Mouse (Mus musculus): Measurements from ENCODE around the gene Impg1. TPM values are rescaled to one million over a fixed set of nuclear protein-coding genes. Genes with fewer than 3 reads are reported as not detected.
A peak's percentile ranks its signal among the peaks of the same experiment; 100 is the strongest.

Impg1 gene
- polyA plus RNA-seq, 1 experiment from 2014 or later, result not detected

- Histone ChIP-seq H3K27ac (no peak overlapping the region), H3K36me3 (ENCODE audit: insufficient read depth, low read length) (no peaks in the 10 kb centered on the region), H3K9ac (ENCODE audit: low read depth, low read length) (no peak overlapping the region), H3K4me1 (replicated peaks; ENCODE audit: insufficient read depth, low read length) (no peaks in the 10 kb centered on the region), H3K9me3 (replicated peaks; ENCODE audit: low read length) (no peaks in the 10 kb centered on the region), H3K4me2 (ENCODE audit: low read length) (peak overlapping the region; percentile 14; the same call in 1 of the 2 replicates), H3K27me3 (ENCODE audit: insufficient read depth, low read length) (no peaks in the 10 kb centered on the region), H3K4me3 (replicated peaks; ENCODE audit: low read depth, low read length) (no peak overlapping the region)
- TF ChIP-seq CTCF (IDR thresholded peaks at IDR 0.05; ENCODE audit: low read depth), result no peak
- DNase-seq (ENCODE audit: low spot score) (no peak), ATAC-seq (replicated peaks; ENCODE audit: low FRiP score, low read depth) (no peak)
- WGBS, result 44% methylated on average over 20 of the region's 20 CpGs
Measured at GRCm38 (mm10) chr9:80351678-80352331, 113.5 kb downstream of the Impg1 start.

- ATAC-seq (replicated peaks; ENCODE audit: low FRiP score, low read depth), result no peak
- Histone ChIP-seq H3K4me1 (replicated peaks; ENCODE audit: insufficient read depth, low read length) (no peaks in the 10 kb centered on the region), H3K4me3 (replicated peaks; ENCODE audit: low read depth, low read length) (no peak overlapping the region), H3K27me3 (ENCODE audit: insufficient read depth, low read length) (no peaks in the 10 kb centered on the region), H3K27ac (no peak overlapping the region), H3K36me3 (ENCODE audit: insufficient read depth, low read length) (no peaks in the 10 kb centered on the region), H3K9ac (ENCODE audit: low read depth, low read length) (no peak overlapping the region), H3K9me3 (replicated peaks; ENCODE audit: low read length) (no peaks in the 10 kb centered on the region), H3K4me2 (ENCODE audit: low read length) (peak overlapping the region; percentile 14; the same call in 1 of the 2 replicates)
- TF ChIP-seq CTCF (IDR thresholded peaks at IDR 0.05; ENCODE audit: low read depth), result no peak
- WGBS, result 67% methylated on average over 7 of the region's 7 CpGs
- DNase-seq (ENCODE audit: low spot score), result no peak
Measured at GRCm38 (mm10) chr9:80351295-80351677, 114.0 kb downstream of the Impg1 start.

- 85% methylated on average over 6 of the region's 6 CpGs for WGBS
- Histone ChIP-seq H3K27me3 (ENCODE audit: insufficient read depth, low read length) (no peaks in the 10 kb centered on the region), H3K9me3 (replicated peaks; ENCODE audit: low read length) (no peaks in the 10 kb centered on the region), H3K4me1 (replicated peaks; ENCODE audit: insufficient read depth, low read length) (no peaks in the 10 kb centered on the region), H3K36me3 (ENCODE audit: insufficient read depth, low read length) (no peaks in the 10 kb centered on the region), H3K4me2 (ENCODE audit: low read length) (no peak overlapping the region), H3K9ac (ENCODE audit: low read depth, low read length) (no peak overlapping the region), H3K4me3 (replicated peaks; ENCODE audit: low read depth, low read length) (no peak overlapping the region), H3K27ac (no peak overlapping the region)
- DNase-seq (ENCODE audit: low spot score) (no peak), ATAC-seq (replicated peaks; ENCODE audit: low FRiP score, low read depth) (no peak)
- TF ChIP-seq CTCF (IDR thresholded peaks at IDR 0.05; ENCODE audit: low read depth), result no peak
Measured at GRCm38 (mm10) chr9:80344451-80345000, 120.8 kb downstream of the Impg1 start.

- ATAC-seq (replicated peaks; ENCODE audit: low FRiP score, low read depth) (no peak), DNase-seq (ENCODE audit: low spot score) (no peak)
- WGBS, result 83% methylated on average over 6 of the region's 6 CpGs
- Histone ChIP-seq H3K27ac (no peak overlapping the region), H3K9me3 (replicated peaks; ENCODE audit: low read length) (no peaks in the 10 kb centered on the region), H3K4me3 (replicated peaks; ENCODE audit: low read depth, low read length) (no peak overlapping the region), H3K4me2 (ENCODE audit: low read length) (no peak overlapping the region), H3K36me3 (ENCODE audit: insufficient read depth, low read length) (no peaks in the 10 kb centered on the region), H3K9ac (ENCODE audit: low read depth, low read length) (no peak overlapping the region), H3K27me3 (ENCODE audit: insufficient read depth, low read length) (no peaks in the 10 kb centered on the region), H3K4me1 (replicated peaks; ENCODE audit: insufficient read depth, low read length) (no peaks in the 10 kb centered on the region)
- no peak for TF ChIP-seq CTCF (IDR thresholded peaks at IDR 0.05; ENCODE audit: low read depth)
Measured at GRCm38 (mm10) chr9:80342520-80342919, 122.8 kb downstream of the Impg1 start.

- WGBS, result 97% methylated on average over 16 of the region's 16 CpGs
- ATAC-seq (replicated peaks; ENCODE audit: low FRiP score, low read depth), result no peak
- Histone ChIP-seq H3K4me3 (replicated peaks; ENCODE audit: low read depth, low read length) (no peak overlapping the region), H3K36me3 (ENCODE audit: insufficient read depth, low read length) (no peaks in the 10 kb centered on the region), H3K9me3 (replicated peaks; ENCODE audit: low read length) (no peaks in the 10 kb centered on the region), H3K9ac (ENCODE audit: low read depth, low read length) (no peak overlapping the region), H3K27me3 (ENCODE audit: insufficient read depth, low read length) (no peaks in the 10 kb centered on the region), H3K4me1 (replicated peaks; ENCODE audit: insufficient read depth, low read length) (no peaks in the 10 kb centered on the region), H3K27ac (no peak overlapping the region), H3K4me2 (ENCODE audit: low read length) (no peak overlapping the region)
- TF ChIP-seq CTCF (IDR thresholded peaks at IDR 0.05; ENCODE audit: low read depth), result no peak
- DNase-seq (ENCODE audit: low spot score), result no peak
Measured at GRCm38 (mm10) chr9:80341756-80342155, 123.5 kb downstream of the Impg1 start.

GRCm38 (mm10) chr9:80340927-80341326, 124.4 kb downstream of the Impg1 start:
- Histone ChIP-seq H3K9me3 (replicated peaks; ENCODE audit: low read length) (no peaks in the 10 kb centered on the region), H3K36me3 (ENCODE audit: insufficient read depth, low read length) (no peaks in the 10 kb centered on the region), H3K27ac (no peak overlapping the region), H3K4me2 (ENCODE audit: low read length) (no peak overlapping the region), H3K4me1 (replicated peaks; ENCODE audit: insufficient read depth, low read length) (no peaks in the 10 kb centered on the region), H3K9ac (ENCODE audit: low read depth, low read length) (no peak overlapping the region), H3K4me3 (replicated peaks; ENCODE audit: low read depth, low read length) (no peak overlapping the region), H3K27me3 (ENCODE audit: insufficient read depth, low read length) (no peaks in the 10 kb centered on the region)
- TF ChIP-seq CTCF (IDR thresholded peaks at IDR 0.05; ENCODE audit: low read depth), result no peak
- WGBS, result 85% methylated on average over 1 of the region's 1 CpGs
- DNase-seq (ENCODE audit: low spot score) (no peak), ATAC-seq (replicated peaks; ENCODE audit: low FRiP score, low read depth) (no peak)
